Mouse (Mus musculus) bone marrow, adult 2 months (tissue): ENCODE measurements around the gene Gm28042.

ENCODE experiments used
- CTCF ChIP-seq: fragments of 200-500 bp; IDR thresholded peaks from 2 replicates; pipeline ENCODE4 v1.5.1; 2011; ENCODE audit warnings: low read length, control low read depth; ENCODE audit not compliant: control insufficient read depth, insufficient read depth
- POLR2A ChIP-seq: fragments of 200-500 bp; IDR thresholded peaks from 2 replicates; pipeline ENCODE4 v1.6.1; 2011; ENCODE audit warnings: low read depth, mild to moderate bottlenecking, control low read depth, low read length, borderline replicate concordance; ENCODE audit not compliant: control insufficient read depth

DNA sequence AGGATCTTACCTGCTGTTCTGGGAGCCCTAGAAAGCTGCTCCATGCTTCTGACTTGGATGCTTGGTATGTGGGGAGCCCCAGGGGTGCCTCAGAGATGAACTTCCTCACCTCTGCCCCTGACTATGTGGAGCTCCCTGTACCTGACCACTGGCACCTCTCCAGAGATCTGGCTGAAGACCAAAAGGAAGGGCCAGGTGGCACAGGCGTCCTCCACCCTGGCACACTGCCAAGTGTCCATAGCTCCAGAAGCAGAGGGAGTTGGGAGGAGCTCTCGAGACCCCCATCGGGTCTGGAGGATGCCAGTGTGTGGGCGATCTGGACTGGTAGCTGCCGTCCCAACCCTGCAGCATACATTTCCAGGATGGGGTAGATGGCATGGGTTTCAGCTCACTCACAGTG is 6.4 kb downstream of the Gm28042 start:
- TF ChIP-seq CTCF (no peak), POLR2A (no peak)
